Mouse (Mus musculus) liver, embryonic 14 days (tissue): ENCODE results near the gene H2-DMb2. TPM values are rescaled to one million over a fixed set of nuclear protein-coding genes. Genes with fewer than 3 reads are reported as not detected.

Experiments used
- polyA plus RNA-seq: library from polyadenylated mRNA; depleted of rRNA; stranded (reverse); fragments of >200 nt; gene quantifications from 2 replicates; pipeline ENCODE4 v1.2.3, GENCODE M21; 2012; rRNA removed

H2-DMb2 gene
- polyA plus RNA-seq = 0.18 and 0.41 TPM in 2 replicates

GRCm38 (mm10) chr17:34143033-34143432, at the start of gene H2-DMb2:
Gene H2-DMb2 (plus strand): TSS chr17:34143307.

DNA sequence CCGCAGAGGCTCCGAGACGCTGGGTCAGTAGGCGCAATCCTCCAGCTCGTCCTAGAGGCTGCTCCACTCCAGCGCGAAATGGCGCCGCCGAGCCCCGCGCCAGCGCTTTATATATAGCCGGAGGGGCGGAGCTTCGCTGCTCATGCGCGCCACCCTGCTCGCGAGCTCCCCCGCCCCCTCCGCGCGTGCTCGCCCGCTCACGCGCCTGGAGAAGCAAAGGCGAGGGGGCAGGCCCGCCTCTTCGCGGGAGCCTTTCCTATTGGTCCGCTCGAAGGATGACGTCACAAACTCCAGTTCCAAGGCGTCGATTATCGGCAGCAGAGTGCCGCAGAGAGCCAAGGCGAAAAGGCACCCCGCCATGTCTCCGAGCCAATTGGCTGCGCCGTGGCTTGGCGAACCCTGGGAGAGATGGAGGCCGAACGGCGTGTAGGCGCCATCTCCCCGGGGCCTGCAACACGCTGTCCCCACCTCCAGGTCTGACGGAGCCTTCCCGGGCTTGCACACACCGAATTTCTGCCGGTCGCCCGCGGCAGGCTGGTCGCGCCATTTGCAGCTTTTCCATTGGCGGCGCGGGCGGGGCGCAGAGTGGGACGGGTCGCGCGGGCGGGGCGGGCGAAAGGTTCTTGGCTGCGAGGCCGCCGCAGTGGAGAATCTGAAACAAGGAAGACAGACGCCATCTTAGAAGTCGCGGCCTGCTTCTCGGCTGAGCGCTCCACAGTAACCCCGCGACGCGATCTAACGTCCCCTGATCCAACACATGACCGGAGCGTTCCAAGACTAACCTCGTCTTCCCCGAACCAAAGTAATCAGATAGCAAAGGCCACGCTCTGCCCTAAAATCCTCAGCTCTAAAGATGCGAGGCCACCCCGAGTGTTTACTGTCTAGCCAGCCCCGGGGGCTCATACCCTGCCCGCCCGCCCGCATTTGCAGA, 23.6 kb upstream of the H2-DMb2 start, which contains the start of gene H2-DMa:
H2-DMa (plus strand) TSS at position 293 of the 931 bp plus-strand sequence.

DNA sequence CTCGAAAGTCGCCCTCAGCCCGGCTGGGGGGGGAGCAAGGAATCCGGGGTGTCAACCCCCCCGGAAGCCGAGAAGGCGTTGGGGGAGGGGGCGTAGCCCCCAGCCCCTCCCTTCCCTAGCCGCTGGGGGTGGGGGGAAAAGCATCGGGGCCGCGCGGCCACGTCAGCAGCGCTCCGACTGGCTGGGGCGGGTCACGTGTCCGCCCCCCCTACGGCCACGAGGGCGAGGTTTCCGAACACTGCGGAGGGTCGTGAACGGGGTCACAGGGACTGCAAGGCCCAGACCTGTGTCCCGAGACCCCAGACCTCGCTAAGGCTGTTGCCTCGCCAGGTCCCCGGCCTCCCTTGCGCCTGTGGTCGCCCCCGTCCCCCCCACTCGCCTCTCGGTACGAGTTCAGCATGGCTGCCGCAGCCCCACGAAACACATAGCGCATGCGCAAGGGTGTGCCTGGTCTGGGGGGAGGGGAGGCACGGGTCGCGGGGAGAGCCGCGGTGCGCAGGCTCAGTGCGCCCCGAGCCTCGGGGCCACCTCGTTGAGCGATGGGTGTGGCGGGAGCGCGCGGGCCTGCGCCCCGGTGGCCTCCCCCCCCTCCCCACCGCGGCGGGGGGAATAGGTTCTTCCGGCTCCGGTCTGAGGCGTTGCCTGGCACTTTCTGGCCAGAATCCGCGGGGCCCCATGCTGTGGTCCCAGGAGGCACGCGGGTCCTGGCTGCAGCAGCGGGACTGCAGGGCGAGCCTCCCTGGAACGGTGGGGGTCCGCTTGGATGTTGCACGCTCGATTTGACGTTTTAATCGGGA, 20.7 kb upstream of the H2-DMb2 start, which contains the start of gene Brd2:
Brd2 (minus strand) TSS at position 447 of the 797 bp plus-strand sequence.

DNA sequence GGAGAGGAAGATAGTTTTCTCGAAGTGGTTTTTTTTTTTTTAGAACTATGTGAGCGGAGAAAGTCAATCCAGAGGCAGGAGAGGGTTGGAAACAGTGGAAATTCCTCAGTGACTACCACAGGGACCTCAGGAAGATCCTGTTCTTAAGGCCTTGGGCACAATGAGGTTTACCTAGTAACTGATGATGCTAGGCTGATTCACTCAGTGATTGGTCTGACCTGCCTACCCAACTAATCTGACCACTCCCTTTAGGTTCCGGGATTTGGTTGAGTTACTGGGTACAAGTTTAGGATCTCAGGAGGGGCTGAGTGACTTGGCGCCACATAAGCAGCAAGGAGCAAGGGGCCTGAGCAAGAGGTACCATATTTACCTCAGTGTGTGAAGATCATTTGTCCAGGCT, 9.8 kb downstream of the H2-DMb2 start, which contains the start of gene H2-DMb1:
H2-DMb1 (plus strand) TSS at position 150 of the 400 bp plus-strand sequence.

DNA sequence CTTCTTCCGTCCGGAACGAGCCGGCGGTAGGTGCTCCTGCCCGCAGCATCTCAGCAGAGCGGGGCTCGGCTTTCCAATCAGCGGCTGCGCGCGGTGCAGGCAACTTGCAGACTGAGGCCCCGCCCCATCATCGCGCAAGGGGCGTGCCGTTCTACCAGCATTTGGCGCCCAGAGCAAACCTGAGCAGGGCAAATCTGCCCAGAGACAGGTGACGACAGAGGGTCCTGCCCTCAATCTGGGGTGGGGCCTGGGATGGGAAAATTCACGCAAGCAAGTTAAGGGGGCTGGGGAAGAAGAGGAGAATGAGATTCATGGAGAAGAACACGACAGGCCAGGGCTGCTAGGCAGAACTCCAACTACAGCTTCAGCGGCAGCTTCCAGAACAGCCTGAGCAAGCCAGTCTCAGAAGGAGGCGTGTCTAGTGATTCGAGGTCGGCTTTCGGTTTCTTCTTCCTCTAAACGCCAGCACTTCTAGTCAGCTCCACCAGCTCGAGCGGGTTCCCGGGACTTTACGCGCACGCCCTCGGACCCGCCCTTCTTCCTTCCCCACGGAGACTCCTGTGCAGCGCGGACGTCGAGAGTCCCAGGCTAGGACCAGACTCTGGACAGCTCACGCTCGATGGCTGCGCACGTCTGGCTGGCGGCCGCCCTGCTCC, 44.3 kb downstream of the H2-DMb2 start, which contains the start of the genes Tap1 and Psmb9:
Tap1 (plus strand) TSS at position 293 of the 656 bp plus-strand sequence.
Psmb9 (minus strand) TSS at position 504 of the 656 bp plus-strand sequence.

GRCm38 (mm10) chr17:34196941-34197894, 54.1 kb downstream of the H2-DMb2 start, which contains the start of gene Psmb8:
Gene Psmb8 (plus strand): TSS chr17:34197721.

Other genes starting within 250 kb of the H2-DMb2 start
- gene Platr17, start 238.2 kb upstream of the H2-DMb2 start, polyA plus RNA-seq = 0.45 and 0.64 TPM in 2 replicates
- 13.5 and 16.7 TPM in 2 replicates for gene Daxx, start 233.9 kb upstream of the H2-DMb2 start, polyA plus RNA-seq
- 8.7 and 12.3 TPM in 2 replicates for gene Tapbp, start 227.4 kb upstream of the H2-DMb2 start, polyA plus RNA-seq
- gene Zbtb22, start 227.4 kb upstream of the H2-DMb2 start, polyA plus RNA-seq = 10.9 and 11.4 TPM in 2 replicates
- 15.3 and 15.4 TPM in 2 replicates for gene Rgl2, start 213.8 kb upstream of the H2-DMb2 start, polyA plus RNA-seq
- 72.9 and 74.1 TPM in 2 replicates for gene Pfdn6, start 203.0 kb upstream of the H2-DMb2 start, polyA plus RNA-seq
- 17.6 and 21.4 TPM in 2 replicates for gene Wdr46, start 202.6 kb upstream of the H2-DMb2 start, polyA plus RNA-seq
- 1.0 and 1.2 TPM in 2 replicates for gene B3galt4, start 191.8 kb upstream of the H2-DMb2 start, polyA plus RNA-seq
- gene Vps52, start 187.5 kb upstream of the H2-DMb2 start, polyA plus RNA-seq = 15.7 and 18.1 TPM in 2 replicates
- gene Rps18, start 187.3 kb upstream of the H2-DMb2 start, polyA plus RNA-seq = 1,154 and 1,315 TPM in 2 replicates
- gene H2-K1, start 143.0 kb upstream of the H2-DMb2 start, polyA plus RNA-seq = 115 and 137 TPM in 2 replicates
- gene Ring1, start 118.6 kb upstream of the H2-DMb2 start, polyA plus RNA-seq = 9.6 and 10.5 TPM in 2 replicates
- 28.0 and 29.0 TPM in 2 replicates for gene H2-Ke6, start 115.2 kb upstream of the H2-DMb2 start, polyA plus RNA-seq
- 27.2 and 30.7 TPM in 2 replicates for gene Slc39a7, start 111.6 kb upstream of the H2-DMb2 start, polyA plus RNA-seq
- 15.0 and 18.0 TPM in 2 replicates for gene Rxrb, start 111.5 kb upstream of the H2-DMb2 start, polyA plus RNA-seq
- 0.27 and 0.33 TPM in 2 replicates for gene Col11a2, start 103.9 kb upstream of the H2-DMb2 start, polyA plus RNA-seq
- gene H2-Oa, start 51.0 kb upstream of the H2-DMb2 start, polyA plus RNA-seq = 0.32 and 0.41 TPM in 2 replicates
- 2.2 and 3.2 TPM in 2 replicates for gene H2-DMa, start 23.8 kb upstream of the H2-DMb2 start, polyA plus RNA-seq
- gene Brd2, start 20.7 kb upstream of the H2-DMb2 start, polyA plus RNA-seq = 53.0 and 53.8 TPM in 2 replicates
- 0.68 and 1.0 TPM in 2 replicates for gene H2-DMb1, start 9.8 kb downstream of the H2-DMb2 start, polyA plus RNA-seq
- gene Tap1, start 44.2 kb downstream of the H2-DMb2 start, polyA plus RNA-seq = 2.4 and 2.7 TPM in 2 replicates
- gene Psmb9, start 44.5 kb downstream of the H2-DMb2 start, polyA plus RNA-seq = 5.4 and 6.2 TPM in 2 replicates
- 10.8 and 12.8 TPM in 2 replicates for gene Psmb8, start 54.4 kb downstream of the H2-DMb2 start, polyA plus RNA-seq
- 2.8 and 3.3 TPM in 2 replicates for gene Tap2, start 60.2 kb downstream of the H2-DMb2 start, polyA plus RNA-seq
- 0.12 and 0.17 TPM in 2 replicates for gene H2-Ob, start 95.6 kb downstream of the H2-DMb2 start, polyA plus RNA-seq
- gene H2-Ab1, start 114.4 kb downstream of the H2-DMb2 start, polyA plus RNA-seq = 1.5 and 1.9 TPM in 2 replicates
- 1.1 and 1.2 TPM in 2 replicates for gene H2-Aa, start 144.5 kb downstream of the H2-DMb2 start, polyA plus RNA-seq
- gene H2-Eb1, start 162.6 kb downstream of the H2-DMb2 start, polyA plus RNA-seq = 0.48 and 0.78 TPM in 2 replicates
- gene H2-Eb2, start 182.4 kb downstream of the H2-DMb2 start, polyA plus RNA-seq = 0.01 TPM in 1 of 2 replicates, not detected in the other
- 0.03 TPM in 2 replicates for gene Btnl2, start 211.5 kb downstream of the H2-DMb2 start, polyA plus RNA-seq
- gene Btnl1, start 233.8 kb downstream of the H2-DMb2 start, polyA plus RNA-seq = not detected in 2 replicates